Mouse (Mus musculus): ENCODE measurements around the gene Gm20388.

DNA sequence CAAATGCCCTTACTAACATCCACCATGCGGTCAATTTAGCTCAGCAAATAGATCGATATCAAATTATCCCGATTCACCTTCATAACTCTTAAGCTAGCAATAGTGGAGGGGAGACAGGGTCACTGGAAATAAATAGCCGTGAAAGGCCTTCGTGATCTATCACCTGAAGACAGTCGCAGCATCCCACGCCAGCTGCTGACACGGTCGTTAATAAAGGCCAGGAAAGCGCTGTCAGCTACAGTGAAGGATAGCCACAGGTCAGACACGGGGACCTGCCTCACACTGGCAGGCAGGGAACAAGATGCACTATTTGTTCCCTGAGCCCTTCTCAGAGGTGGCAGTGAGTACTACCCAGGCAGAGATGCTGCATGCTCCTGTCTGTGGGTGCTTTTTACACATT lies 2909.1 kb downstream of the Gm20388 start:
- TF ChIP-seq CTCF (IDR thresholded peaks at IDR 0.05; ENCODE audit: low read depth, low read length) (no peak), POLR2AphosphoS5 (IDR thresholded peaks at IDR 0.05; ENCODE audit: insufficient replicate concordance, low read depth, low read length) (no peak)

Measured in G1E (cell line).